ENCODE assay signal across 8 mouse cellular contexts in the genomic region with DNA sequence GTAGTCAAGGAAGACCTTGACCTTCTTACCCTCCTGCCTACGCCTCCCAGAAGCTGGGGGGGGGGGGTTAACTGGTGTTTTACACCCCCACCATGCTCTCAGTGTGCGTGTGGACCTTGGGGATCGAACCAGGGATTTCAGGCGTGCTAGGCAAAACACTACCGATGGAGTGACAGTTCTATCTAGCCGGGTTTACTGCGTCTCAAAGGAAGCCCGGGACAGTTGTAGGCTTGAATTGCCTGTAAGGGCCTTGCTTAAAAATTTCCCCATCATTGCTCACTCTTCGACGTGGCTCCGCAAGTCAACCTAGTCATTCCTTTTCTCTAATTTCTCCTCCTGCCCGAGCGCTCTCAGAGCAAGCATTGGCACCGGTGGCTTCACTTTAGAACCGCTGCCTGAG. TPM values are rescaled to one million over a fixed set of nuclear protein-coding genes. Genes with fewer than 3 reads are reported as not detected.
A peak's percentile ranks its signal among the peaks of the same experiment; 100 is the strongest.
DNase-seq lines count a peak whose midpoint lies in the region; ATAC-seq and TF ChIP-seq lines count a peak whose summit lies in the region.

No protein-coding gene starts in this region.

- peaks cover 12% of the 10 kb centered on the region for H3K4me1 ChIP-seq in heart, embryonic 15.5 days (replicated peaks)
- peaks cover 0 to 5% of the 10 kb centered on the region in 2 experiments; a peak in 1 of 4 replicates for H3K4me1 ChIP-seq in ES-E14 (ENCODE audit: control insufficient read depth in 2 of 2, insufficient read depth in 2 of 2, low read length in 2 of 2, poor library complexity in 1 of 2)
- H3K4me1 ChIP-seq in forebrain, embryonic 14.5 days (ENCODE audit: control insufficient read depth, insufficient read depth, low read length) = peaks cover 12% of the 10 kb centered on the region
- H3K4me1 ChIP-seq in liver, embryonic 16.5 days (ENCODE audit: control insufficient read depth, low read depth, low read length) = peaks cover 24% of the 10 kb centered on the region

- intact Hi-C loops in heart, postnatal 25 days (cut with DNase I) = no loop called here

- peak overlapping the region; percentile 76 for H3K4me2 ChIP-seq in heart, embryonic 15.5 days
- peak overlapping the region; percentile 89 for H3K4me2 ChIP-seq in forebrain, embryonic 14.5 days (ENCODE audit: low read length)
- peak overlapping the region; percentile 75 for H3K4me2 ChIP-seq in liver, embryonic 16.5 days (ENCODE audit: low read depth, low read length)

- H3K36me3 ChIP-seq in heart, embryonic 15.5 days = peaks cover 3% of the 10 kb centered on the region
- peaks cover 4% of the 10 kb centered on the region for H3K36me3 ChIP-seq in ES-E14 (ENCODE audit: control insufficient read depth, insufficient read depth, low read length, poor library complexity, severe bottlenecking)
- H3K36me3 ChIP-seq in forebrain, embryonic 14.5 days (ENCODE audit: control insufficient read depth, insufficient read depth, low read length) = peaks cover 11% of the 10 kb centered on the region; the same call in 1 of the 2 replicates
- no peaks in the 10 kb centered on the region; the same call in 1 of the 2 replicates for H3K36me3 ChIP-seq in liver, embryonic 16.5 days (ENCODE audit: control insufficient read depth, insufficient read depth)

- no peaks in the 10 kb centered on the region for H3K27me3 ChIP-seq in heart, embryonic 15.5 days
- H3K27me3 ChIP-seq in forebrain, embryonic 14.5 days (replicated peaks; ENCODE audit: control insufficient read depth, insufficient read depth, low read length) = no peaks in the 10 kb centered on the region
- H3K27me3 ChIP-seq in liver, embryonic 16.5 days (ENCODE audit: control insufficient read depth, insufficient read depth, low read depth, low read length) = no peaks in the 10 kb centered on the region

- no peak for DNase-seq in heart, postnatal 25 days (ENCODE audit: low spot score)
- no peak for DNase-seq in ES-E14 (ENCODE audit: low read depth, low spot score)
- no peak for DNase-seq in forebrain, embryonic 14.5 days (ENCODE audit: low spot score)
- DNase-seq in frontal cortex, postnatal 10 days (ENCODE audit: low spot score in 2 of 2) = no peak
- no peak for DNase-seq in urinary bladder, postnatal 14 days (ENCODE audit: low spot score)
- no peak for DNase-seq in layer of hippocampus, adult 8-10 months (ENCODE audit: low spot score in 2 of 2)

- no peak overlapping the region for H3K27ac ChIP-seq in heart, embryonic 15.5 days
- peak overlapping the region; percentile 46 for H3K27ac ChIP-seq in ES-E14 (ENCODE audit: insufficient read depth, low read depth, low read length, poor library complexity, severe bottlenecking)
- H3K27ac ChIP-seq in forebrain, embryonic 14.5 days (ENCODE audit: low read depth, low read length) = no peak overlapping the region
- H3K27ac ChIP-seq in liver, embryonic 16.5 days (ENCODE audit: low read length) = no peak overlapping the region

- WGBS in heart, embryonic 15.5 days = 22% methylated on average over 15 of the region's 15 CpGs
- 38% methylated on average over 15 of the region's 15 CpGs for WGBS in forebrain, embryonic 14.5 days
- 17% methylated on average over 15 of the region's 15 CpGs for WGBS in liver, embryonic 16.5 days (ENCODE audit: insufficient replicate concordance)

- H3K4me3 ChIP-seq in heart, embryonic 15.5 days = peak overlapping the region; percentile 93
- H3K4me3 ChIP-seq in ES-E14 (ENCODE audit: insufficient read depth in 1 of 2, low read depth in 1 of 2, low read length in 2 of 2, poor library complexity in 1 of 2, severe bottlenecking in 1 of 2) = peak overlapping the region; percentile 75 to 91
- H3K4me3 ChIP-seq in forebrain, embryonic 14.5 days (ENCODE audit: low read depth, low read length) = peak overlapping the region; percentile 98
- H3K4me3 ChIP-seq in liver, embryonic 16.5 days (ENCODE audit: low read depth, low read length) = peak overlapping the region; percentile 91

- in situ Hi-C loops in ES-E14 (cut with MboI; ENCODE audit: low sequenced_read_pairs in 2 of 2, unreplicated experiment in 2 of 2) = no loop called here

- H3K9me3 ChIP-seq in heart, embryonic 15.5 days (replicated peaks) = no peaks in the 10 kb centered on the region
- no peaks in the 10 kb centered on the region for H3K9me3 ChIP-seq in ES-E14 (ENCODE audit: control insufficient read depth, insufficient read depth, low read depth, low read length)
- H3K9me3 ChIP-seq in forebrain, embryonic 14.5 days (replicated peaks; ENCODE audit: control insufficient read depth, low read length) = no peaks in the 10 kb centered on the region
- no peaks in the 10 kb centered on the region for H3K9me3 ChIP-seq in liver, embryonic 16.5 days (replicated peaks; ENCODE audit: control insufficient read depth, low read length)

- peak overlapping the region; percentile 95 for H3K9ac ChIP-seq in heart, embryonic 15.5 days
- H3K9ac ChIP-seq in ES-E14 (ENCODE audit: insufficient read depth, low read depth, low read length, poor library complexity, severe bottlenecking) = peak overlapping the region; percentile 94
- peak overlapping the region; percentile 90 for H3K9ac ChIP-seq in forebrain, embryonic 14.5 days (ENCODE audit: low read length)
- H3K9ac ChIP-seq in liver, embryonic 16.5 days (ENCODE audit: low read depth, low read length) = peak overlapping the region; percentile 90

- ATAC-seq in heart, embryonic 15.5 days (replicated peaks; ENCODE audit: insufficient number of reproducible peaks, insufficient read depth, low FRiP score, low read depth) = no peak
- no peak for ATAC-seq in forebrain, embryonic 14.5 days
- ATAC-seq in liver, embryonic 16.5 days (ENCODE audit: low read depth) = 0 out of 2 replicates have a peak, but pooled peaks have one; percentile 7

TF ChIP-seq in ES-E14, 5 proteins besides CTCF, POLR2A, EP300 and RAD21:
- no peak for TF ChIP-seq HCFC1 (IDR thresholded peaks at IDR 0.05; ENCODE audit: borderline replicate concordance, insufficient read depth, low read length)
- TF ChIP-seq ZNF384 (IDR thresholded peaks at IDR 0.05; ENCODE audit: low read depth, low read length) = no peak
- TF ChIP-seq MAFK (IDR thresholded peaks at IDR 0.05; ENCODE audit: insufficient read depth, low read depth, low read length) = no peak
- TF ChIP-seq ZC3H11A (IDR thresholded peaks at IDR 0.05; ENCODE audit: borderline replicate concordance, low read depth, low read length) = no peak
- no peak for TF ChIP-seq CHD2 (IDR thresholded peaks at IDR 0.05; ENCODE audit: low read depth, low read length)

RNA-seq across cellular contexts. Expression of gene Anapc7, which starts 1.6 kb away (rescaled TPM):
- 30.2 and 38.5 TPM in 2 replicates for polyA plus RNA-seq in heart, embryonic 15.5 days (2015; fragmentation: Nextera tagmentation; extraction: Ambion mirVana)
- total RNA-seq in heart, postnatal 25 days (2021) = 10 to 100 TPM; 27.3 to 28.1 TPM
- 51.8 and 63.2 TPM in 2 replicates for total RNA-seq in ES-E14 (2012; rRNA removed)
- 33.1 and 37.3 TPM in 2 replicates for polyA plus RNA-seq in forebrain, embryonic 14.5 days (2014; fragmentation: Nextera tagmentation; extraction: Ambion mirVana)
- polyA plus RNA-seq in liver, embryonic 16.5 days (2015; fragmentation: Nextera tagmentation; extraction: Ambion mirVana) = 14.7 and 14.9 TPM in 2 replicates
- 10 to 100 TPM; 33.0 to 39.2 (median 36.3) TPM for total RNA-seq in layer of hippocampus, adult 8-10 months (2022)

RNA-seq across cellular contexts. Expression of gene Arpc3, which starts 31.4 kb away (rescaled TPM):
- 98.6 and 103 TPM in 2 replicates for polyA plus RNA-seq in heart, embryonic 15.5 days (2015; fragmentation: Nextera tagmentation; extraction: Ambion mirVana)
- 10 to 100 TPM; 93.0 to 94.1 TPM for total RNA-seq in heart, postnatal 25 days (2021)
- 135 and 165 TPM in 2 replicates for total RNA-seq in ES-E14 (2012; rRNA removed)
- 95.5 and 119 TPM in 2 replicates for polyA plus RNA-seq in forebrain, embryonic 14.5 days (2014; fragmentation: Nextera tagmentation; extraction: Ambion mirVana)
- polyA plus RNA-seq in liver, embryonic 16.5 days (2015; fragmentation: Nextera tagmentation; extraction: Ambion mirVana) = 85.4 and 105 TPM in 2 replicates
- total RNA-seq in layer of hippocampus, adult 8-10 months (2022) = 100 to 1,000 TPM; 232 to 259 (median 252) TPM

RNA-seq across cellular contexts. Expression of gene Fam216a, which starts 50.9 kb away (rescaled TPM):
- polyA plus RNA-seq in heart, embryonic 15.5 days (2015; fragmentation: Nextera tagmentation; extraction: Ambion mirVana) = 43.7 and 53.7 TPM in 2 replicates
- total RNA-seq in heart, postnatal 25 days (2021) = 10 to 100 TPM; 11.3 to 15.6 TPM
- 20.0 and 32.7 TPM in 2 replicates for total RNA-seq in ES-E14 (2012; rRNA removed)
- polyA plus RNA-seq in forebrain, embryonic 14.5 days (2014; fragmentation: Nextera tagmentation; extraction: Ambion mirVana) = 146 and 157 TPM in 2 replicates
- 13.7 and 14.1 TPM in 2 replicates for polyA plus RNA-seq in liver, embryonic 16.5 days (2015; fragmentation: Nextera tagmentation; extraction: Ambion mirVana)
- 10 to 100 TPM; 70.9 to 74.0 (median 72.8) TPM for total RNA-seq in layer of hippocampus, adult 8-10 months (2022)

RNA-seq across cellular contexts. Expression of gene Gpn3, which starts 51.4 kb away (rescaled TPM):
- polyA plus RNA-seq in heart, embryonic 15.5 days (2015; fragmentation: Nextera tagmentation; extraction: Ambion mirVana) = 49.4 and 51.7 TPM in 2 replicates
- total RNA-seq in heart, postnatal 25 days (2021) = 10 to 100 TPM; 22.9 to 26.6 TPM
- total RNA-seq in ES-E14 (2012; rRNA removed) = 101 and 105 TPM in 2 replicates
- polyA plus RNA-seq in forebrain, embryonic 14.5 days (2014; fragmentation: Nextera tagmentation; extraction: Ambion mirVana) = 54.9 and 57.2 TPM in 2 replicates
- 46.8 and 52.8 TPM in 2 replicates for polyA plus RNA-seq in liver, embryonic 16.5 days (2015; fragmentation: Nextera tagmentation; extraction: Ambion mirVana)
- 10 to 100 TPM; 20.7 to 29.4 (median 27.1) TPM for total RNA-seq in layer of hippocampus, adult 8-10 months (2022)
